Mouse (Mus musculus) testis, adult 2 months (tissue): ENCODE results near the gene Ntsr1.

ENCODE experiments used
- CTCF ChIP-seq: fragments of 200-500 bp; IDR thresholded peaks from 2 replicates; pipeline ENCODE4 v1.5.1; 2012; ENCODE audit warnings: low read depth, mild to moderate bottlenecking, inconsistent platforms, low read length, moderate library complexity; ENCODE audit not compliant: control insufficient read depth, insufficient read depth, insufficient replicate concordance
- POLR2A ChIP-seq: fragments of 200-500 bp; IDR thresholded peaks from 2 replicates; pipeline ENCODE4 v1.6.1; 2012; ENCODE audit warnings: low read depth, mild to moderate bottlenecking, inconsistent platforms, low read length, moderate library complexity; ENCODE audit not compliant: control insufficient read depth

DNA sequence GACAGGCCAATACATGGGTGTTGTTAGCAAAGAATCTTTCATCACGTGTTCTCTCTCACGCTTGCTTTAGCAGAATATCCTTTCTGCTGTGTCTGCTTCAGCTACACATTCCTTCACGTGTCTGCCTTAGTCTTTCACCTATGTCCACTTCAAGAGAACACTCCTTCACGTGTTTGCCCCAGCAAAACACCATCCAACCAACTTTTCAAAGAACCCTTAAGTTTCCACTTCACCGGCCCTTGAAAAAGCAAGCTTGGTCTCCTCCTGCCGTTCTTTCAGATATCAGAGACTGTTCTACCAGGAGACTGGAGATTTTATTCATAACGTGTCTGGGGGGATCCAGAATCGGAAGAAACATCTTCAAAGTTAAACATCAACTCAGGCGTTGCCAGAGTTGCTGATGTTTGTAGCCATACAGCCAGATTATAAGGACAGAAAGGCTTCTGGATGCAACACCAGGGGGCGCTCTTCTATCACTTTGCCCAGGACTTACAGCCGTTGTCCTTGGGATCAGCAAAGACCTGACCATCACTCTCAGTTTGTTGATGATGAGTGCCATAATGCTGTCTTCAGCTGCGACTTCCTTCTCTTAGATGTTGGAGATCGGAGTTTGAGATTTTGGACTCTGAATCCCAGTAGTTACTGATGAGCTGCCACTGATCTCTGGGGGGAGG is 66.6 kb downstream of the Ntsr1 start:
- TF ChIP-seq CTCF = peak; percentile 61; the same call in 1 of the 2 replicates
- no peak for TF ChIP-seq POLR2A
